Mouse (Mus musculus) NIH3T3 (cell line): ENCODE data around the gene Sel1l3.

ENCODE experiments used
- DNase-seq: peaks from one replicate; pipeline ENCODE4 v3.0.0-alpha.2; 2012; ENCODE audit warnings: low read depth

The Sel1l3 gene

DNA sequence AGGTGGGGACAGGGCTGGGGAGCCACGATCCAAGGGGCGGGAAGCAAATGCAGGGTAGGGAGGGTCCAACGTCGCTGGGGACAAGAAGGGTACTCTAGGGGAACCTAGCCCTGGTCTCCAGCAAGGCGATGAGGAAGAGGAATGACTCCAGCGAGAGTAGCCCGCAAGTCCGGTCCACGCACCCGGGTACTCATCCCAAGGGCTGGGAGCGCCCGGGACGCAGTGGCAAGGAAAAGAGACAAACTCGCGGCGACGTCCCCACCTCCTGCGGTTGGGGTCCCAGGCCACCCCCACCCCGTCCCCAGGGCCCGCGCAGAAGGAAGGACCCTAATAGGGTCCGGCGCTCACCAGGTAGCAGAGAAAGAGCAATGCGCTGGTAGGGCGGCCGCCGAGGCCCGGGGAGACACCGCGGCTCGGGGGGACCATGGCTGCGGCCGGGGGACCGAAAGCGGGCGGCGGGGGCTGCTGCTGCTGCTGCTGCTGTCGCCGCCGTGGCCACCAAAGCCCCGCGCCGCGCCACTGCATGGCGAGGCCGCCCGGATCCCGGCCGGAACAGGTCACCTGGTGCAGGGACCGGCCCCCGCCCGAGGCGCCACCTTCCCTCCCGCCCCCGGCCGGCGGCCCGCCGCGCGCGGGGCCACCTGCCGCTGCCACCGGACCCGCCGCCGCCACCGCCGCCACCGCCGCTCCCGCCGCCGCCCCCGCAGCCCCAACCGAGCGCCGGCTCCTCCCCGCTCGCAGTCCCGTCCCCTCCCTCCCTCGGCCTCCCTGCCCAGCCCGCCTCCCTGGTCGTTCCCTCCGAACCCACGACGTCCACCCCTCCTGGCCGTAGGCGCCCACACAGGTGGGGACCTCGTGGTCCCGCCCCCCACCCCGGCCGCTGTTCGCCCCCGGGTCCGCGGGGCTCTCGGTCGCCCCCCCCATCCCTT is 681 bp downstream of the Sel1l3 start:
- no peak for DNase-seq

DNA sequence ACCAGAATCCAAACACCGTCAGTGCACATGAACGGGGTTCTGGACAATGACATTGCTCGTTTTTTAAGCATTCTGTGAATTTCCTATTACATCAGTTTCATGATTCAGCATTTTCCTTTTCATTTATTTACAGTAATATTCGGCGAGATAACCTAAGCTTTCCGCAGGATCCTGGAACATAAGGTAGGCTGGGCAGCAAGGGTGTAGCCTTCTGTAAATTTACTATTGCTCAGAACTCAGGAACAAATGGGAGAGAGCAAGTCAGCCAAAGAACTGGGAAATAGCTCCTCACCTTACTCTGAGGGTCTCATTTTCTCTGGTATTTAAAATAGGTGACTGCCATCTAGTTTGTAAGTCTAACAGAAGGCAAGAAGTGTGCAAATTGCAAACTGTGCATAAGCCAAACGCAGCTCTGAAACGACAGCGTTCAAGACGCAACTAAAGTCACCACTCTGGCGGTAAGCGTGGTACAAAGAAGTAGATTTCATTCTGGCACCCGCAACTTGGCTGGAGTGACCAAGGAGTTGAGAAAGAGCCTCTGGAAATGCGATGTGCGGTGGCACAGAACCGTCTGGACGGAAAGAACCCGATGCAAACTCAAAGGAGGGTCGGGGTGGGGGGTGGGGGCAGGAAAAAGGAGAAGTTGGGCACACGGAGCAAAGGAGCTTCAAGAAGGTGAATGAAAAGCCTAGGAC is 1.5 kb downstream of the Sel1l3 start:
- no peak for DNase-seq

DNA sequence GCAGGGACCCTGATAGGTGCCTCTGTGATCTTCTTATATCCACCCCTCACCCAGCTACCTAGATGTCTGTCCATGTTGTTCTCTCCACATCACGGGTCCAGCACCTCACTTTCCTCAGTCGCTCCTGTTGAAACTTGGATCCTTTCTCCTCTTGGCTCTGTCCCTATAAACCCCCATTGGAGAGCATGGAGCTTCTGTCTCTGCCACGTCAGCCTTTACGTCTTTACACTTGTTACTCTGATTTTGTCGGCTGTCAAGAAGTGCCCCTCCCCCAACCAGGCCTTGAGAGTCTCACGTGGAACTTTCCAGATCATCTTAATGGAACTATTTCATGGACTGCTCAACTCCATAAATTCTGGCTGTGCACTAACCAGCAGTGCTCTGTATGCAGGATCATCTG is 2.5 kb downstream of the Sel1l3 start:
- DNase-seq, result no peak

DNA sequence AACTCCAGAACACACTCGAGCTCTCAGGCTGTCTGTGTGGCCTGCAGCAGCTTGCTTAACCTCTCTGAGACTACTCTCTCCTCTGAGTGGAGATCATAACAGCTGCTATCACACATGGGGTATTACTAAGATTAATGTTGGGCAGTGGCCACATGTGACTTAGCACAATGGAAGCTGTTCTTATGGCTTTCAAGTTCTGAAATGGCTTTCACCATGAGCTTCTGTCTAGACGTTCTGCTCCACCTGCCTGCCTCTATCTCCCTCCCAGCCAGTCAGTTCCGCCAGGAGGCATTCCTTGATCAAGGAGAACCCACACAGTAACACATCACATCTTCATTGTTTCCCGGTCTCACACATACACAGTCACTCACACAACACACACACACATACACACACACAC is 3.2 kb downstream of the Sel1l3 start:
- no peak for DNase-seq

DNA sequence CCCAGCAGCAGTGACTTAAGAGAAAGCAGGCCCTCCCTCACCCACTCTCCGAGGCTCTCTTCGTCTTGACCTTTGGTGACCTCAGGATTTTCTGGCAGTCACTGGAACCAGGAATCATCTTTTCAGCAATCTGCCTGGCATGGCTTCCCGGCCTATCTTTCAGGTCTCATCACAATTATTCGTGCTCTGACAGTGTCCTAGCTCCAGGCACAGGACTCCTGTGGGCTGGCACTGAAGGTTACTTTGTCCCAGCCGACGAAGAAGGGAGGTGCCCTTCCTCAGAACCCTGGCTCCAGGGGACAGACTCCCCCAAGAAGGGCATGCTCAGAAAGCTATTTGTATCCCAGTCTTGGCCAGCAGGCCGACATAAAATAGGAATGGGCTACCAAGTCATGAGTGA is 4.0 kb downstream of the Sel1l3 start:
- DNase-seq, result no peak

DNA sequence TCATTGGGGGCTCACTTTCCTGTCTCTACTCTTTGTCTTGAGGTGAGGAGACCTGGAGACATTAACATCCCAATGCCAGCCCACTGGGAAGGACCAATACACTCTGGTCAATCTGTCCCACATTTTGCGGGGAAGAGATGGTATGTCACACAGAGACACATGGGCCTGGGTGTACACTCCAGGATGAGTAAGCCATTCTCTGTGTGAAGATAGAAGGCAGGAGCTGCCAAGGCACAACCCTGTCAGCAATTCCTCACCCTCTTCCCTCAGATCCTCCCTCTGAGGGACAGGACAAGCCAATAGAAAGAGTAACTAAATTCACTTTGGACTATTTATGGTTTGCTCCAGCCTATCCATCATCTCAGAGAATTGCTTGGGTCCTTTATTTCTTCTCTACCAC is 5.0 kb downstream of the Sel1l3 start:
- no peak for DNase-seq

DNA sequence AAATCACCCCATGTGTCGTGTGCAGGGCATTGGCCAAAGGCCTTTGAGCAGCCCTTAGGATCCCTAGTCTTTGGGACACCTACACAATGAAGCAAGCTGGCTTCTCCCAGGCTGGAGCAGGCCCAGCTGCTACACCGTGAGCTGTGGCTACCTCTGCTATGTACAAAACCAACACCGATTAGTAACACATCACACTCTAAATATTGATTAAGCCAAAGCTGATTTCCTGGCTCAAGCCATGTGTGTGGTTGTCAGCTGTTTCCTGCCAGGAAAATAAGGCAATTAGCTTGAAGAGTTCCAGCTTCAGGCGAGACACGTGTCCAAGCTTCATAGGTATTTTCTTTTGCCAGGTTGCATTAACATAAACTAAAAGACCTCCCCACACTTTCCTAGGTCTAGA is 7.2 kb downstream of the Sel1l3 start:
- no peak for DNase-seq

DNA sequence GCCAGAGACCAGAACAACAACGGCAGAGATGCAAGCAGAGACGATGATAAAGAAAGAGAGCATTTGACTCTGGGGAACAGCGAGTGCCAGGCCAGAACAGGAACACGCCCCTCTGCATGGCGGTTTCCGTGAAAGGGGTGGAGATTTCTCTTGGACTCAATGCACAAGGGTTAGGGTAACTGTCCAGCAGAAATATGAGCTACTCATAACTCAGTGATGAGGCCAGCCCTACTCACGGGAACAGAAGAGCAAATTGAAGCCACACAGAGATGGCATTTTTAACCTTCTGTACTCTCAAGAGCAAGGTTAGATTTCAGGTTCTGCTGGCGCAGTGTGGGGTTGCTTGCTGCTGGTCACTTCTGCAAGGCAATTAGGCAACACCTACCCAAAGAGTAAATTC is 11.0 kb downstream of the Sel1l3 start:
- peak; percentile 3 for DNase-seq

DNA sequence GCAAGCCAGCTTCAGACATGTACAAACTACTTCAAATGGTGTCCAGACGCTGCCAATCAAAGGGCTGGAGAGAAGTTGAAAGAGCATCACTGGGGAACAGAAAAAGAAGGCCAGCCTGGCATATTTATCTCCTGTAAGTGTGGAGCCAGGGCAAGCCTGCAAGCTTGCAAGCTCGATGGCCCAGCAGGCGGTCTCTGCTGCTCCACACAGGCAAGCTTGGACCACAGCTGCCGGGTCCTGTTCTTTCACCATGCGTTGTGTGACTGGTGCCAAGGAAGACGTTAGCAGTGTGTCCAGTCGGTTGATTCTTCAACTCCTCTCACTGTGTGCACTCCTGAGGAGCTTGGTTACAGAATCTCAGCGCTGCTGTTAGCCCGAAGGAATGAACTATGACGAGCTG is 12.9 kb downstream of the Sel1l3 start:
- DNase-seq, result no peak

DNA sequence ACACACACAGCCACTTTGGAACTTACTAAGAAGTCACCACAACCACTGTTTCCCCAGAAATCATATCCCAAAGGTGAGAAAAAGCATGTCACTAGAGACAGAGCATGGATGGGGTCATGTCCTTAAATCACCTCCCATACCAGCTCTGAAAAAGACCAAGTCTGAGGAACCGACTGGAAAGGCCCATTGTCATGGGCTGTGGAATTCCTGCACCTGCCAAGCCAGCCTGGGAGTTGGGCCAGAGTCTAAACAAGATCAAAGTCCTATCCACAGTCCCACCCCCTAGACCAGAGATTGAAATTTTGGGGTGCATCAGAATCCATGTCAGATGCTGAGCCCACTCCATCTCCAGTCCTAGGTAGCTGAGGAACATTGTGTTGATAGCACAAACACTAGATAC is 15.3 kb downstream of the Sel1l3 start:
- DNase-seq, result no peak

DNA sequence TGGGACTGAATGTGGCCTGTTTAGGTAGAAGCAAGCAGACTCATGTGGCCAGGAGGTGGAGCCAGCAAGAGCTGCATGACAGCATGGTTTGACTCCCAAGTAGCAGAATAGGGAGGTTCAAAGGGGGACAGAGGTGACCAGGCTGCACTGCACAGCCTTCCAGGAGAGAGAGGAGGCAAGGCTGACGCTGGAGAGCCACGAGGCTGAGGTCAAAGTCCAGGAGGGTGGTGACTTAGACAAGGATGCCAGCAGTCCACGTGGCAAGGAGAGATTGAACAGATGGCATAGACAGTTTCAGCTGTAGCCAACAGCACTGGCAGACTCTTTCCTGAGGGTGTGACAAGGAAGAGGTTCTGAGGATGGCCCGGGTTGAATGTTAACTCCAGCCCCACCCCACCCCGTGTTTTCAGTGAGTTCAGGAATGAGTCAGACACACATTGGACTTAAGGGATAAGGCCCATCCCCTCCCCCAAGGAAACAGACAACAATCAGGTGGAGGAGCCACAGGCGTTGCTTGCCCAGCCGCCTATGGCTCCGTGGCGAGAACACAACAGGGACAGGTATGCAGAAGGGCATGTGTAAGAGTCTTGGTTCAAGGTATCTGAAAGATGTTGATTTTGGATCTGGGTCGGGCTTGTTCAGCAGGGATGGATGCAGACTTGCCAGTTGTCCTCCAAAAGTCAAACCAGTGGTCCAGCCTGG is 17.2 kb downstream of the Sel1l3 start:
- DNase-seq, result no peak

DNA sequence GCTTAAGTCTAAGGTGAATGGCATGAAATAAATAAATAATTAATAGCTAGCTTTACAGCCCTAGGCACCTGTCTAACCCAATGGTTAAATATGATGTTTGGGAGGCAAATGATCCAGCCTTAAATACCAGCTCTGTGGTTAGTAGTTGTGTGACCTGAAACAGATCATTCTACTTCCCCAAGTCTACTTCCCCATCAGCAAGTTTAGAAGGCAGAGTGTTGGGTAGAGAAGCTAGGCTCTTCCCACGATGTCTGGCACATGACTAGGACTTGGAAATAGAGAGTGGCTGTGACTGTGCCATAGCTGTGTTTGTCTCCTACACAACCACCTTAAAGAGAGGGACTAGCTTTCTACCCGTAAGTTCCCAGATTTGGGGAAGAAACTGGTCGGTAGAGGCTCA is 18.9 kb downstream of the Sel1l3 start:
- no peak for DNase-seq

DNA sequence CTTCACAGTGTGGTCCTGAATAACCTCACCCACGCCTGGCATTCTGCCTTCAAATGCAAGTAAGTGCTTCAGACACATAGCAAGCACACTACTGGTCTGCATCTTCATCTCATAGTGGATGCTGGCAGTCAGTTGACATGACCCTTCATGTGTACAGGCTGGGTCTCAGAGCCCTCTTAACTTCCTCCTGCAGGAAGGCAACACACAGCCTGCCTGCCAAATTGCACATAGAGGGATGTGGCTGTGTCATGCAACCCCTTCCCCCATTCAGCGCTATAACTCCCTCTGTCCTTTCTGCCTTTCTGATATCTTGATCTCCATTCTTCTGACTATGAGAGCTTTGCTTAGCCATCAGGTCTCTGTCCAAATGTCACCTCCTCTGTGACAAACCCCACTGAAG is 19.3 kb downstream of the Sel1l3 start:
- DNase-seq, result no peak

DNA sequence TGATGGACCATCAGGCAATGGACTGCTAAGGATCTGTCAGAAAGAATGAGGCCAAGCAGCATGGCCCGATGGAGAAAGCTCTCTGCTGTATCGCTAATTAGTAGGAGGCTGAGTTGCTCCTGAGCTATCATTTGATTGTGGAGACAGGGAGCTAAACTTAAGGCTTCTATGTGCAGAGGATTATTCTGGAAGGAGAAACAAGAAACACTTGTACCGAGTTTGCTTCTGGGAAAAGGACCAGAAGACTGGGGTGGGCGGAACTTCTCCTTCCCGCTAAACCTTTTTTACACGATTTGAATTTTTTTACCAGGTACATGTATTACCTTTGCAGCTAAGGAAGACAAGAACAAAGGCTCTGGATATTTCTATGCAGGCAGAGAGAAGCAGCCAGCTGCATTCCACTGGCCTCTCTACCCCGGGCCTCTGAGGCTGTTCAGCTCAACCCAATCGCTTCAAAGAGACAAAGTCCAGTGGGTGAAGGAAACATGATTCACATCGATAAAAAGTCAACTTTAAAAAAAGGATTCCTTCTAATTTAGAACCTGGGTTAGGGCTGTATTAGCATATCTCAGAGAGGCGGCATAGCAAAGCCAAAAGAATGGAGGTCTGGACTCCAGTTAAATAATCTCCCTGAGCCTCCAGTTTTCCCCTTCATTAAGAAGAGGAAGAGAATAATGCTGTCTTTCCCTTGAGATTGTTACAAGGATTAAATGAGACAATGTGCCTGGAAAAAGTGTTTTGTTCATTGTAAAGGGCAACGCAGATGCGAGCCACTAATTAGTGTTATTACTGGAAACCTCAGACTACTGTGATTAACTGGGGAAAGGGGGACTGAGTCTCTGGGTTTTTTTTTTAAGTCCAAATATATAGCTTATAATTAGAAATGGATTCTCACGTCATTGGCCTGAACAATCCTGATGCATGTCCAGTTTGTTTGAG is 20.4 kb downstream of the Sel1l3 start:
- no peak for DNase-seq

DNA sequence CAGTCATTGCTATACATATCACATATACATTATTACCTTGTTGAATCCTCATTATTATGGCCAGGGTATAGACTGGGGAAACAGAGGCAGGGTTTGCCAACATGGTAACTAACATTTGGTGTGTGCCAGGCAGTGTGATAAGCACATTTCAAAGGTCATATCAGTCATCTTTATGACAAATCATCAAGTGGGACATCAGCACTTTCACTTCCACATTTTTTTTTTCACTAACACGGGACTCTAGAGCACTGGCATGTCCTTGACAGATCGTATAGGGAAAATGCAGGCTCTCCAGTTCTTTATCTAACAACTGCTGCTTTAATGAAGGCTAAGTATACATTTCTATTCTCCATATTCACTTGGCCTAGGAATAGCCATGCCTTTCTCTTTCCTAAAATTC is 25.1 kb downstream of the Sel1l3 start:
- no peak for DNase-seq

DNA sequence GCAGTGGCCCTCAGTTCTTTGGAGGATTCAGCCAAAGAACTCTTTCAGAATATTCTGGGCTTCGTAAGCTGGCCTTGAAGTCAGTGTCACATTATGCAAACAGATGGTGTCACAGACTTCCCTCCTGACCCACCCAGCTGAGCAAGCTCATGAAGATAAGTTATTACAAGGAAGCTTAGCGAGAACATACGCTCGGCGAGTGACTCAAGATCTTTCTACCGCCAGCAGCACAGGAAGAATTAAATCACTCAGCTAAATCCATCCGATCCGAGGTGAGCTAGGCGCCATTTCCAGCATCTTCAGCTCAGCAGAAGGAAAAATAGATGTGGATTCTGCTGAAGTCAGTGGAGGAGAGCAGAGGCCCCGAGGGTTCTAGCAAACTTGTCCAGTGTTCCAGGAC is 26.5 kb downstream of the Sel1l3 start:
- DNase-seq, result no peak

DNA sequence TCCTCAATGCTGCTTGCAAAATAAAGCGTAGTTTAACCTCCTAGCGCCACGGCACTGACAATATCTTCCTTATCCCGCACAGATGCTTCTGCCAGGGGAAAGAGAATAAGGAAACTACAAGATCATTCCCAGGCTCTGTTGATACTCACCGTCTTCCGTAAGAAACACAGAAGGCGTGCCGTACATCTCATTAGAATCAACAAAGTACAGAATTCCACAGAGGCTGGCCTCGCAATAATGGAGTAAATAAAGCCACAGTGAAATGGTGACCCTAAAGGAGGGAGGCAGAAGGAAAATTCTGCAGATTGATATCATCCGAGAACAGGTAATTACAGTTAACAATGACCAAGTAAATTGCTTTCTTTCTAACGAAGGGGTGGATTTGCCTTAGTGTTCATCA is 27.9 kb downstream of the Sel1l3 start:
- no peak for DNase-seq

DNA sequence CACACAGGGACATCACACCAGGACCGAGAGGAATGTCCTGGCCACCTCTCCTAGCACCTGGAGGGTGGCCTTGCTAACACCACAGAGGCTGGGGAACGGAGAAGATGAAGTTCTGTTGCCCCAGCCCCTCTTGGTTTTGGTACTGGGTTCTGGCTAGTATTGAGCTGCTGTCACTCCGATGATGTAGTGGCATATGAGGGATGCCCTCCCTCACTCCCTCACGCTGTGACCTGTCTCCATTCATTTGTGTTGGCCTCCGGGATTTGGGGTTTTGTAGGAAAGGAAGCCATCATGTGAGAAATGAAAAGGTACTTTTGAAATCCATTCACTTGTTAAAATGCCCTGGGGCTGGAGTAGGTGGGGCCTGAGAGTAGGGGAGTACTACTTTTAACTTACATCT is 33.8 kb downstream of the Sel1l3 start:
- DNase-seq, result no peak

DNA sequence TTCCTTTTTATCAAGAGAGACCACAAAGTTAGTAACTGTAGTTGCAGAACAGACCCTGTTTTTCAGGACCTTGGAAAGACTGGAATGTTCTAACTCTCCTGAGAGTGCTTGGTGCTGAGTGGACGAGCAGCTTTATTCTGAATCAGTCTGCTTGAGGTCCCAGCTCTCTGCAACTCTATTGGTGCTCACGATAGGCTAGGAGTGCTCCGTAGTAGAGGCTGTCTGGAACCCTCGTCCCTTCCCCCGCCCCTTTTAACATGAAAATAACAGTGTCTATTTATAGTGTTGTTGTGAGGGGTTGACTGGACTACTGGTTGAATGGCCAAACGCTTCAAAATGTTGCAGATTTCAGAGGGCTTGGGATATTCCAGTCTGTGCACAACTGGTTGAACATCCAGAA is 37.0 kb downstream of the Sel1l3 start:
- DNase-seq, result no peak

DNA sequence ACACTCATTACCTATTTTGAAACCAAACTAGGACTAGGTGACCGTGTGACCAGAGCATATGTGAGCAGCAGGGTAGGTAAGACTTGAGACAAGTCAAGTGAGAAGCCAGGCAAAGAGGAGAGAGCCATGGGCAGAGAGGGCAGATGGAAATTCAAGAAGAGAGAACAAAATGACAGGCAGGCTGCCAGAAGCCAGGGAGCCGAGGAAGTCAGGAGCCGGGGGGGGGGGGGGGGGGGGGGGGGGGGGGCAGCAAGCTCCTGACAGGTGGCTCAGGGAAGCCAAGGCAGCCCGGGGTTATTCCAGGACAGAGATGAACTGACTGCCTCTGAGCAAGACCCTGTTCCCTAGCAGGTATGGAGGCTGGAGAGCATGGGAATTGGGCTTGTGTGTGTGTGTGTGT is 37.7 kb downstream of the Sel1l3 start:
- DNase-seq, result peak; percentile 6

DNA sequence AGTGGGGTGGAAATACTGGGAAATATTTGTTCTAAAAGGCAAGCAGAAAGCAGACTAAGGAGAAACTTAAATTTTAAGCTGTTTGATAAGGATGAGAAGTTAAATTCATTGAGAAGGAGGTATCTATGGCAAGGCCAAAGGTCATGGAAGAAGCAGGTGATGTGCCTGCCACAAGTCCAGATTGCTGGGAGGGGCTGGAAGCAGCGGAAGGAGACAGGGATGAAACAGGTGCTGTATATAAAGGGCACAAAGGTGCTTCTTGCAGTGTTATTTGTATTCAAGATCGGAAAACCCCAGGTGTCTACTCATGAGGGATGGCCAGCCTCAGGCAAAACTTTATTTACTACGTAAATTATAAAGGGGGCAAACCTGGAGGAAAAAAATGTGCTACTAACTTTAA is 38.5 kb downstream of the Sel1l3 start:
- no peak for DNase-seq

DNA sequence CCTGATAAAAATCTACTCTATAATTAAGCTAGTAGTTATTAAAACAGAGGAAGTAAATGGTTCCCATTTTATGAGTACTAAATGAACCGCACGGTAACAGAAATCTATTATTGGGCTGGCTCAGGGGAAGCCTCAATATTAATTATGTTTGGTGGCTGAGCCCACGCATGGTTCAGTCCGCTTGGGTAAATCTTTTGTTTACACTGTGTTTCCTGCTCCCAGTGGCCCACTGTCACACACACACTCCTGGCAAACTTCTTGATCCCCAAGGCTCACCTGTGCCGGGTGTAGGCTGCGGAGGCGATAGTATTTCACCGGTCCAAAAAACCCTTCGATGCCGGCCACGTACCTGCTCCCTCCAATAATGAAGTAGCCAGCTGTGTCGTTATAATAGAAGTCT is 39.3 kb downstream of the Sel1l3 start:
- DNase-seq, result no peak
